Mouse (Mus musculus) heart, adult 2 months (tissue): ENCODE results near the gene Twsg1.

Experiments used
- CTCF ChIP-seq: fragments of 200-600 bp; IDR thresholded peaks from 2 replicates; pipeline ENCODE4 v1.8.1; 2022; ENCODE audit warnings: antibody characterized with exemption, mild to moderate bottlenecking, moderate library complexity
- POLR2A ChIP-seq: fragments of 200-500 bp; IDR thresholded peaks from 2 replicates; pipeline ENCODE4 v1.6.1; 2011; ENCODE audit warnings: mild to moderate bottlenecking, low read depth, low read length, control low read depth; ENCODE audit not compliant: insufficient read depth

DNA sequence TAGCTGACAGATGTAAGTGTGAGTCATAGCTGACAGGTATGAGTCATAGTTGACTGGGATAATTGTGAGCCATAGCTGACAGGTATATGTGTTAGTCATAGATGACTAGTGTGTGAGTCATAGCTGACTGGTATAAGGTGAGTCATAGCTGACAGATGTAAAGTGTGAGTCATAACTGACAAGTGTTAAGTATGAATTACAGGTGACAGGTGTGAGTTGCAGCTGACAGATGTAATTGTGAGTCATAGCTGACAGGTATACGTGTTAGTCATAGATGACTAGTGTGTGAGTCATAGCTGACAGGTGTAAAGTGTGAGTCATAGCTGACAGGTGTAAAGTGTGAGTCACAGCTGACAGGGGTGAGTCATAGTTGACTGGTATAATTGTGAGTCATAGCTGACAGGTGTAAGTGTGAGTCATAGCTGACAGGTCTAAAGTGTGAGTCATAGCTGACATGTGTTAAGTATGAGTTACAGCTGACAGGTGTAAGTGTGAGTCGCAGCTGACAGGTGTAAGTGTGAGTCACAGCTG is 10.6 kb upstream of the Twsg1 start:
- TF ChIP-seq CTCF (no peak), POLR2A (no peak)
